Mouse (Mus musculus) megakaryocyte progenitor cell, adult 5-6 weeks (primary cell): ENCODE results near the gene Wipf2. TPM values are rescaled to one million over a fixed set of nuclear protein-coding genes. Genes with fewer than 3 reads are reported as not detected.

Experiments used
- ATAC-seq: replicated peaks from 2 replicates; pipeline ENCODE4 v1.8.0; 2016; ENCODE audit warnings: mild to moderate bottlenecking, moderate TSS enrichment, inconsistent platforms; ENCODE audit not compliant: poor library complexity
- total RNA-seq, 2 experiments: library from RNA; stranded (forward) in 1 of 2; stranded (reverse) in 1 of 2; fragments of 157-497, 149-512 nt in 1 of 2; fragments of 200-1000 nt in 1 of 2; gene quantifications; 2 replicates each; pipeline versions ENCODE4 v1.2.3 to v1.2.4; 2015 to 2017

Gene Wipf2
- total RNA-seq, 2 experiments from 2014 or later = 3.0 to 15.0 TPM

DNA sequence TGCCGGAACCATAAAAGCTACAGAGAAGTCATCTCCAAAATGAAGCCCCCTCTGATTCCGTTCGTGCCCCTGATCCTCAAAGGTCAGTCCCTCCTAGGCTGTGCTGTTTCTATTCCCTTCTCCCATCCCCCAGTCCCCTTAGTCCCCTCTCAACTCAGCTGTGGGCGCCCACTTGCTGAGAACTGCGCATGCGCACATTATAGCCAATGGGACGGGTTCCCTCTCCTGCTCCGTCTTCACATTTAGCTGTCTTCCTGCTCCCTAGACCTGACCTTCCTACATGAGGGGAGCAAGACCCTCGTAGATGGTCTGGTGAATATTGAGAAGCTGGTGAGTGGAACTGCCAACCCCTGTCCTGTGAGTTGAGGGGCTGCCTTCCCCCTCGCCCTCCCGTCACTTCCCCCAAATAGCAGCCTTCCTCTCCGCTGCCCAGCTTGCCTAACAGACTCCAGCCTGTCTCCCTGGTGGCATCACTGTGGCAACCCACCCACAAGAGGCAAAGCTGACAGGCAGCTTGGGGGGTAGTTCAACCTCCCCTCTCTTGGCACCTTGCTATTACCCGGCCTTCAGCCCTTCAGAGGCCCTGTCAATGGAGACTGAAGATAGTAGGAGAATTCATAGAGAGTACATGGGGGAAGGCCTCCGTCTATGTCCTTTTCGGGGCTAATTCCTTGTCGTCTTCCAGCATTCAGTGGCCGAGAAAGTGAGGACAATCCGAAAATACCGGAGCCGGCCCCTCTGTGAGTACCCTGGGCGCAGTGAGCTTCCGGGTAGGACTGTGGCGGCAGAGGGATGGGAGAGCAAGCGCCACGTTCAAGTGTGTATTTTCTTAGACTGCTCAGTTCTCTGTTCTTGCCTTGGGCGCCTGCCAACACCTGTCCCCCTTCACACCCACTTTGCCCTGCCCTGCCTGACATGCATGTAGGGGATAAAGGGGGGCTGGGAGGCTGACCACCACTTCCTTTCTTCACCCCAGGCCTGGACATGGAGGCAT is 13.0 kb upstream of the Wipf2 start:
- peak; percentile 49 for ATAC-seq

DNA sequence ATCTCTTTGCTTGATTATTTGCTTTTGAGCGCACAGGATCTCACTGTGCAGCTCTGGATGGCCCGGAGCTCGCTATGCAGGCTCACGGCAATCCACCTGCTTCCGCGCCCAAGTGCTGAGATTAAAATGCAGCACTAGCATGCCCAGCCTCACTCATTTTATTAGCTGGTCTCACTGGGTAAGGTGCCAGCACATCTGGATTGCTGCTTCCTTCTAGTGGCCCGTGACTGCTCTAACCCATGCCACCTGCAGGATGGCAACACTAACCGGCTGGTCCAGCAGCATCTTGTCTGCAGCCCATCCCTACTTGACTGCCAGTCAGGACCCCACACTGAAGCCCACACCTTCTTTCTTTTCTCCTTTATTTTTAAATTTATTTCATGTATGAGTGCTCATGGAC is 9.3 kb upstream of the Wipf2 start:
- ATAC-seq = no peak

DNA sequence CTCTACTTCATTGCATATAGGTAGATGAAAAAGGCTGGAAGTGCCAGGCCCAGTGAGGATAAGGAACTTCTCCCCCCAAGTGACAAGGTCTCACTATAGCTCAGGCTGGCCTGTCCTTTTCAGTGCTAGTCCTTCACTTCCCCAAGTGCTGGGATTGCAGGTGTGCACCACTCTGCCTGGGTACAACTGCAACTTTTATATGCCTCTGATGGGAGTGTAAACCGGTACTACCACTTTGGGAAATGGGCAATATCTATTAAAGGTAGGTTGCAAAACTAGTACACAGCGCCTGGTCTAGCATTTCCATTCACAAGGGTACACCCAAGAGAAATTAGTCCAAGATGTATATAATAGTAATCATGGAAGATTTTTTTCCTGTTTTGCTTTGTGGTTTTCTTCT is 8.8 kb upstream of the Wipf2 start:
- no peak for ATAC-seq

DNA sequence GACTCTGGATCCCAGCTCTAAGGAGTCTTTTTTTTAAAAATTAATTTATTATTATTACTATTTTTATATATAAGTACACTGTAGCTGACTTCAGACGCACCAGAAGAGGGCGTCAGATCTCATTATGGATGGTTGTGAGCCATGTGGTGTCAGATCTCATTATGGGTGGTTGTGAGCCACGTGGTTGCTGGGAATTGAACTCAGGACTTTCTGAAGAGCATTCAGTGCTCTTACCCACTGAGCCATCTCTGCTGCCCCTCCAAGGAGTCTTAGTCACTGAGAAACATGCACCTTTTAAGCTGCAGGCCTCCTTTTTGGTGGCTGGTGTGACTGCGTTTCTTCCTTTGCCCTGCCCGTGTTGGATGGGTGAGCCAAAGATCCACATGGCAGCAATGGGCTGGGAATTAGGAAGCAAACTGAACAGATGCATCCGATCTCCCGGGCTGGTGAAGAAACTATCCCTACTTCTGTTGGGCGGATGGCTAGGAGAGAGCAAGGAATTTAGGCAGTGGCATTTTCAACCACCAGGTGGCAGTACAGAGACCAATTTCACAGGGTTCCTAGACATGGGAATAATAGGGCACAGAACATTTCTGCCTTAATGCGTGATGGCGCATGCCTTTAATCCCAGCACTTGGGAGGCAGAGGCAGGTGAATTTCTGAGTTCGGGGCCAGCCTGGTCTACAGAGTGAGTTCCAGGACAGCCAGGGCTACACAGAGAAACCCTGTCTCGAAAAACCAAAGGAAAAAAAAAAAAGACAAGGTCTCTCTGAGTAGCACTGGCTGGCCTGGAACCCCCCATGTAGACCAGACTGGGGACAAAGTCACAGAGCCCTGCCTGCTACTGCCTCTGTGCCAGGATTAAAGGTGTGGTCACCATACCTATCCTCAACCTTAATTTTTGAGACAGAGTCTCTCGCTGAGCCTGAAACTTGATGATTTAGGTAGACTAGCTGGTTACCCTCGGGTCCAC is 4.4 kb upstream of the Wipf2 start:
- ATAC-seq = peak; percentile 68

DNA sequence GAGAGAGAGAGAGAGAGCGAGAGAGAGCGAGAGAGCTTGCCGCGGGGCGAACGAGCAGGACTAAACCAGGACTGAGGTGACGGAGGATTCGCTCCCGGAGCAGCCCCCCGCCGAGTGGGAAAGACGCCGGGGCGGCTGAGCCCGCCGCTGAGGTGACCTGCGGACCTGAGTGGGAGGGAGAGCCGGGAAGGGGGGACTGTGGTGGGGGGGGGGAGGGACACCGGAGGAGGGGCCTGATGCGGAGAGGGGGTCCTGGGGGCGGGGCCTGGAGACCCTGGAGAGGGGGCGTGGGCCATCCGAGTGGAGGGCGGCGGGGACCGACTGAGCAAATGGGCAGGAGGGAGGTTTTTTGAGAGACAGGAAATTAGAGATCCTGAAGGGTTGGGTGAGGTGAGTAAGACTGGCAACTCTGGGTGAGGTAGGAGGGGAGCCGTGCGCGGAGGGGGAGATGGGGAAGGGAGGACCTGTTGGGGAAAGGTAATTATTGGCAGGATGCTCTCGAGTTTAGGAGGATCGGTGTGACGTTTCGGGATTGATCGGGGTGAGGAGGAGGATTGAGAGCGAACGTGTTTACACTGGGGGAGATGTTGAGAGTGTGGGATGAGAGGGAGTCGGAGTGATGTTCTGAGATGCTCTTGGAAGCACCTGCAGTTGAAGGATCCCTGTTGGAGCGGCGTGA is 452 bp downstream of the Wipf2 start:
- peak; percentile 21; the same call in 1 of the 2 replicates for ATAC-seq

GRCm38 (mm10) chr11:98867293-98867692 is 3.9 kb downstream of the Wipf2 start:
- ATAC-seq = no peak

DNA sequence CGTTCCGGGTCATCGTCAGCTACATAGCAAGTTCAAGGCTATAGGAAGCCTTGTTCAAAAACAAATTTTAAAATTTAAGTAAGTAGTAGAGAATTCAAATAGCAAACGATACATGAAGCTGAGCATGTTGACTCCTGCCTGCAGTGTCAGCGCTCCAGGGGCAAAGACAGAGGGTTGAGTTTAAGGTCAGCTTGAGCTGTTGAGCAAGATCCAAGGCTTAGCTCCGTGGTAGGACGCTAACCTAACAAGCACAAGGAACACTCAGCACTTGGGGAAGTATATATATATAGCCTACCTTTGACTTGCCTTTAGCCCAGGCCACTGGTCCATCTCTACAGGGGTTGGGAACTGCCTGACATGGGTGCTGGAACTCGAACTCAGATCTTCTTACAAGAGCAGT is 6.5 kb downstream of the Wipf2 start:
- ATAC-seq = no peak

DNA sequence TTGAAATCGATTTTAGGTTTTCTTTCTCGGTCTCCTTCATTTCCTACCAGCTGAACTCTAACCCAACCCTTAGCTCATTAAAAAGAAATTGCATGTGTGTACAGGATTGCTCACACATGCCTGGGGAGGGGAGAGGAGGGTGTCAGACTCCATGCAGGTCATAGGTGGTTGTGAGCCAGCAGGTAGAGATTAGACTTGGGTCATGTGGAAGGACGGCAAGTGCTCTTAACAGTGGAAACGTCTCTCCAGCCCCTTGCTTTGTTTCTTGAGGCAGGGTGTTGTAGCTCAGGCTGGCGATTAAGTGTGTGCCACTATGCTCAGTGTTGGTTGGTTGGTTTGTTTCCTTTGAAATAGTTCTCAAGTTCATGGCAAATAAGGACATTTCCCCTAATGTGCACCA is 7.4 kb downstream of the Wipf2 start:
- no peak for ATAC-seq

- ATAC-seq = no peak
These were observed 8.0 kb downstream of the Wipf2 start for GRCm38 (mm10) chr11:98871416-98871815.

GRCm38 (mm10) chr11:98872040-98872439 is 8.6 kb downstream of the Wipf2 start:
- no peak for ATAC-seq

GRCm38 (mm10) chr11:98873900-98874299 is 10.5 kb downstream of the Wipf2 start:
- peak; percentile 93 for ATAC-seq

DNA sequence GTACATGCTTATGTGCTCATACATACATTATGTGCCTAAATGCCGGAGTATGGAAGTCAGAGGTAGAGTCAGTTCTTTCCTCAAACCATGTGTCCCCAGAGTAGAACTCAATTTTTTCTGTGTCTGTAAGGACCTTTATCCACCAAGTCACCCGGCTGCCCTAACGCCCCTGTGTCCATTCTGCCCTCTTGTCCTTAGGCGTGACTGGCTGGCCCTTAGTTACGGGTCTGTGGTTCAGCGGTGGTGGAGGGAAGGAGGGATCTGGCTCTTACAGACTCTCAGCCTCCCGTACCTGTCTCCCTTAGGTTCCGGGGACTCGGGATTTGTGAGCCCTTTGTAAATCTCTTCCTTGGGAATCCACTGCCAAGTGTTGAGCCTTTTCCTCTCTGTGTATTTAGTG is 13.6 kb downstream of the Wipf2 start:
- no peak for ATAC-seq

GRCm38 (mm10) chr11:98887703-98888102 is 24.3 kb downstream of the Wipf2 start:
- ATAC-seq = peak; percentile 65

DNA sequence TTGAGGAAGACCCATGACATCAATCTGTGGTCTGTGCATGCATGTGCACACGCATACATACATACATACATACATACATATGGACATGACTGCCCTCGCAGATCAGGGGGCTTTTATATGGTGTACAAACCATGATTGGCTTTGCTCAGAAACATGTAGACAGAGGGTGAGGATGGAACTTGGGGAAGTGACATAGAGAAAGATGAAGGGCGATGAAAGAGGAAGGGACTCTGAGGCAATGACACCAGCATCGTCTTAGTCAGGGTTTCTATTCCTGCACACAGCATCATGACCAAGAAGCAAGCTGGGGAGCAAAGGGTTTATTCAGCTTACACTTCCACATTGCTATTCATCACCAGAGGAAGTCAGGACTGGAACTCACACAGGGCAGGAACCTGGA is 25.6 kb downstream of the Wipf2 start:
- peak; percentile 56 for ATAC-seq

GRCm38 (mm10) chr11:98889977-98890376 is 26.5 kb downstream of the Wipf2 start:
- ATAC-seq = peak; percentile 62

GRCm38 (mm10) chr11:98892426-98892825 is 29.0 kb downstream of the Wipf2 start:
- ATAC-seq = no peak

- peak; percentile 44 for ATAC-seq
These were observed 37.2 kb downstream of the Wipf2 start for GRCm38 (mm10) chr11:98900529-98901125.

DNA sequence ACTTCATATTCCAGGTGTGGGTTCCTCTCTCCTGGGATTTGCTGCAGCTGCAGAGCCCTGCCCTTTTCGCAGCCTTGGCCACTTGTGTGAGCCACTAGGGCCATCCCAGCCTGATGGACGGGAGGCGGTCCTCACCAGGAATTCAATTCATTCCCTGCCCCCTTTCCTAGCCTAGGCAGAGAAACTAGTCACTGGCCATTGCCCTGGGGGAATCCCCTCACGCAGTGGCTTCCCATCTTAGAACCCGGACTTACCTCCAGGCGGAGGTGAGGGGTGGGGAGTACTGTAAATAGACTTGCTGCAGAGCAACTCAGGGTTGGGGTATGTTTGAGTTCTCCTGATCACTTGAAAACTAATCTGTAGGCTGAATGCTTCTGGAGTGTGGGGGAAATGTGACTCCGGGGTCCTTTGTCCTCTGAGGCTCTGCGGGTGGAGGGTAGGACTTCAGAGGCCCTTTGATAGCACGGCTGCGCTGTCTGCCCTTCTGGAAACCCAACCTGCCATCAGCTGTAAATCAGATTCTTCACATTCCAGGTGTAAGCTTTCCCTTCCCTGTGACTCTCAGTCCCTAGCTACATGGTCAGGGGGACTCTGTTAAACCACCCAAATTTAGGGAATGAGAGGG is 39.3 kb downstream of the Wipf2 start:
- ATAC-seq = no peak

- peak; percentile 59 for ATAC-seq
These were observed 41.1 kb downstream of the Wipf2 start for GRCm38 (mm10) chr11:98904577-98904976.

DNA sequence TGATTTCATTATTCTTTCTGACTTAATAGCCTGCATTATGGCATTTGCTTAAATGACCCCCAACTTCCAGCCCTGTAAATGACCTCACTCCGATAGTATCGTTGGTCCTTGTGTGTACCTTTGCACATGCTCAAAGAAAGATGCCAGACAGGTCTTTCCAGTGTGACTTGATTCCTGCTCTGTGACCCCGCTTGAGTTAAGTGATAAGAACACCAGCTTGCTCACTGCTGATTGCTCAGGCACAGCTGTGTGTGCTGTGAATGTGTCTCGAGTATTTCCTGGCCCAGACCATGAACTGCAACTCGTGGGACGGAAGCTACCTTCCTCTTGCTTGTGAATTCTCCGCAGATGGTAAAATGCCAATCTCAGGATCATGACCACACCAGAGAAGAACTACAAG is 41.6 kb downstream of the Wipf2 start:
- peak; percentile 25 for ATAC-seq
